Mouse (Mus musculus) lung, embryonic 16.5 days (tissue): ENCODE measurements at regions not wholly inside any gene's neighbourhood (a gene's known extent, or its start where the extent isn't known, plus 50 kb on each side); places are given as distances from the start of the nearest gene placed in this dataset.

Experiments used
- ATAC-seq: fragments of 200-750 bp; cut with Nextera tagmentation; 2 replicates; pipeline ENCODE4 v1.8.0; 2017; ENCODE audit warnings: low read depth, mild to moderate bottlenecking, moderate library complexity
- H3K27ac ChIP-seq: fragments of 300-500 bp; sonication (generic); 2 replicates; pipeline ENCODE4 v1.5.1; 2014; ENCODE audit warnings: mild to moderate bottlenecking, control low read depth, low read length
- H3K27me3 ChIP-seq: fragments of 300-500 bp; sonication (generic); 2 replicates; pipeline ENCODE4 v1.6.1; 2014; ENCODE audit warnings: low read depth, low read length, mixed read lengths; ENCODE audit not compliant: control insufficient read depth, insufficient read depth
- H3K36me3 ChIP-seq: fragments of 300-500 bp; sonication (generic); 2 replicates; pipeline ENCODE4 v1.6.1; 2014; ENCODE audit warnings: low read length; ENCODE audit not compliant: control insufficient read depth, insufficient read depth
- H3K4me1 ChIP-seq: fragments of 300-500 bp; sonication (generic); replicated peaks from 2 replicates; pipeline ENCODE4 v1.6.1; 2014; ENCODE audit warnings: low read length, mixed read lengths; ENCODE audit not compliant: control insufficient read depth, insufficient read depth
- H3K4me2 ChIP-seq: fragments of 300-500 bp; sonication (generic); 2 replicates; pipeline ENCODE4 v1.6.1; 2014; ENCODE audit warnings: low read depth, low read length, control low read depth
- H3K4me3 ChIP-seq: fragments of 300-500 bp; sonication (generic); 2 replicates; pipeline ENCODE4 v1.5.1; 2014; ENCODE audit warnings: mild to moderate bottlenecking, low read length, control low read depth
- H3K9ac ChIP-seq: fragments of 300-500 bp; sonication (generic); 2 replicates; pipeline ENCODE4 v1.6.1; 2014; ENCODE audit warnings: low read length, control low read depth
- H3K9me3 ChIP-seq: fragments of 300-500 bp; sonication (generic); 2 replicates; pipeline ENCODE4 v1.6.1; 2016; ENCODE audit warnings: low read length; ENCODE audit not compliant: control insufficient read depth
- WGBS: fragments of 180-500 bp; shearing (Covaris S2); extraction: QIAGEN DNeasy Blood & Tissue Kit; methylation state at CpG from one replicate; pipeline ENCODE4 v1.1.7; 2014; 5-methylcytosine and 5-hydroxymethylcytosine counted together

DNA sequence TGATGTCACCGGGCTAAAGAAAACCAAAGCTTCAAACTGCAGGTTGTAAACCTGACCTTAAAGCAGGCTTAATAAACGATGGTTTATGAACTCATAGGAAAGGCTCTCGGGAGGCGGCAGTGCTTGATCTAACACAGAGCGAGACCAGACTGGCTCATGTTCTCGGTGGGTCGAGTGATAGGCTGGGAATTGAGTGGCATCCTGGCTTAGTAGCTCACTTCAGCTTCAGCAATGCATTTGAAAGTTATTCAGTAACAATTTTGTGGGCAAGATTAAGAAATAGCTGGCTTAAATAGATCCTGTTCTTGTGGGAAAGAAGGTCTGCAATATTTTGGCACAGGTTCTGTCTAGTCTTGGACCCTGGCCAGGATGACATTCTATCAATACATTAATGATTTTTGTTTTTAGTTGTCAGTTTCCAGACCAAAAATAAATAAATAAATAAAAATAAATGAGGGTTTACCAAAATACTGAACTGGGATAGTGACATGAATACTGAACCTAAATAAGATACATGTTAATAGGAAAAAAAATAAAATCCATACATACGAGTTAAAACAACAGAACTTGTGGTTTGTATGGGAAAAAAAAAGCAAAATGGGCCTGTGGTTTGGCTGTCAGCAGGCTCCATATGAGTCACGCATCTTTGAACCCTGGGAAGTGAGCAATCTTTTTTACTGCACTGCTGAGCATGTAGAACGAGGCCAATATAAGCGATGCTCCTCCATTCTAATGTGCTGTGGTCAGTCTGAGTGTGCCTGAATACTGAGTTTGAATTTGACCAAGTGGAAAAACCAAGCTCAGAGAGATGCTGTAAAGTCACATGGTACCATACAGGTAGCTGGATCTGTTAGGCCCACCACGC lies 68.7 kb upstream of the Ddit4l start:
- no peak for ATAC-seq
- H3K27ac ChIP-seq: no peak overlapping the region

DNA sequence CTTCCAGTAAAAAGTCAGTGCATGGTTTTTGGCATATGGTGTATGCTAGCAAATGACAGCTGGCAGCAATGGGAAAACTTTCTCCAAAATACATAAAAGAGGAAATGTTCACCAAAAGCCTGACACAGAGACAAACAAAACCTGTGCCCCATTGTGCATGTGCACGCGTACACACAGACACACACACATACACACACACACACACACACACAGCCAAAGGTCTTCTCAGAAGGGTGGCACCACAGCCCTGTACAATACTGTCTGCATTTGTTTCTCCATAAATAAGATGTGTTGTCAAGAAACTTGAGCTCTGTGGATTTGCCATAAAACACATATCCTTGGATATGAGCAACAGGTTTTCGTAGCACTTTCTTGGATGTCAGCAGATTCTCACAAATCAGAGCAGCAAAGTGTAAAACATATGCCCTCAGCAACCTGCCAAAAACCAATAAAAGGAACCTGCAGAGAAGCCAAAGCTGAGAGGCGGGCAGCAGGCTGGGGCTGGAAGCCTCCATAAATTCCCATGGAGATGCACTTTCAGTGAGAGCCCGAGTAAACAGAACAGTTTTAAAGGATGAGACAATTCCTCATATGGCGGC lies 60.5 kb upstream of the Ddit4l start:
- no peak overlapping the region for H3K9ac ChIP-seq
- H3K9me3 ChIP-seq: no peaks in the 10 kb centered on the region
- H3K4me3 ChIP-seq: no peak overlapping the region
- H3K4me1 ChIP-seq: no peaks in the 10 kb centered on the region; the same call in 1 of the 2 replicates
- H3K27ac ChIP-seq: no peak overlapping the region
- ATAC-seq: no peak
- H3K27me3 ChIP-seq: no peaks in the 10 kb centered on the region
- H3K4me2 ChIP-seq: no peak overlapping the region
- WGBS: 69% methylated on average over 6 of the region's 6 CpGs
- H3K36me3 ChIP-seq: no peaks in the 10 kb centered on the region

More for the DNA sequence above, 68.7 kb upstream of the Ddit4l start:
- Histone ChIP-seq H3K9me3 (no peaks in the 10 kb centered on the region), H3K4me3 (no peak overlapping the region), H3K9ac (no peak overlapping the region), H3K27me3 (no peaks in the 10 kb centered on the region), H3K4me1 (no peaks in the 10 kb centered on the region; the same call in 1 of the 2 replicates), H3K4me2 (no peak overlapping the region), H3K36me3 (no peaks in the 10 kb centered on the region)
- 55% methylated on average over 12 of the region's 12 CpGs for WGBS

DNA sequence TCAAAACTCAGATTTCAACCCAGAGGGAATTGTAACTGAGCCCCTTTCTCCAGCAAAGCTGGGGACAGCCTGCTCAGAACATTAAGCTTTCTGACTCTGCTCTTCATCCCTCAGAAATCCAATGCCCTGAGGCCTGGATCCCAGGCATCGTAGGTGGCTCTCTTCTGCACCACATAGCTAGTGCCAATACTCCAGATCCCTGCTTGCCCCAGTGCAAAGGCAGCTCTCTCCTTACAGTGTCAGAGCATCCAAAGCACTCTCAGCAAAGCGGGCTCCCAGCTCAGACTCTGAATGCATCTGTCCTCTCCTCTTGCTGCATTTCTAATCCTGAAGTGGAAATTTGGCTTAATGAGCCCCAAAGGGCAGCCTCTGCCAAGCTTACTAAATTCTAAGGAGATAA lies 59.4 kb upstream of the Ddit4l start:
- no peak overlapping the region for H3K4me2 ChIP-seq
- ATAC-seq: no peak
- H3K9ac ChIP-seq: no peak overlapping the region
- no peaks in the 10 kb centered on the region for H3K9me3 ChIP-seq
- H3K27me3 ChIP-seq: no peaks in the 10 kb centered on the region
- no peaks in the 10 kb centered on the region; the same call in 1 of the 2 replicates for H3K4me1 ChIP-seq
- WGBS: 77% methylated on average over 2 of the region's 2 CpGs
- no peaks in the 10 kb centered on the region for H3K36me3 ChIP-seq
- H3K4me3 ChIP-seq: no peak overlapping the region
- no peak overlapping the region for H3K27ac ChIP-seq

DNA sequence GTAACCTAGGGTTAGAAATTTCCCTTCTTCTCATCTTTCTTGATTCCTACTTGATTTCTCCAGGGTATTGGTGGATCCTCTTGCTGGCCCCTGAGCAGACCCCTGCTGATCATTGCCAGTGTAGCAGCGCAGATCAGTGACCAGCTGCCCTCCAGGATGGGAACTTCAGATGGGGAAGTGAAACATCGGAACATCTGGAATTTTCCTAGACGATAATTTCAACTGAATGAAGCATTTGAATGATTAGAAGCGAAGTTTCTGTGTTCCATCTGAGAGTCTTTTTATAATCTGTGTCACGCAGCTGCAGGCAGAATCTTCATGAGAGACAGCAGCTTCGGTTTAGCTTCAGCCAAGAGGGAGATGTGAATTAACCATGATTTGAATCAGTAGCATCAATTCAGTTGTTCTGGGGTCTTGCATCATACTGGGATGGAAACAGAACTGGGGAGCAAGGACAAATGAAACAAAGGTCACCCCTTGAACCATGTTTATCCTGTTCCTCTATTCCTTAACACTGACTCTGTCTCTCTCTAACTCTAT lies 57.8 kb upstream of the Ddit4l start:
- Histone ChIP-seq H3K4me3 (no peak overlapping the region), H3K9me3 (no peaks in the 10 kb centered on the region), H3K27me3 (no peaks in the 10 kb centered on the region), H3K27ac (no peak overlapping the region), H3K4me2 (no peak overlapping the region), H3K4me1 (no peaks in the 10 kb centered on the region; the same call in 1 of the 2 replicates), H3K36me3 (no peaks in the 10 kb centered on the region), H3K9ac (no peak overlapping the region)
- no peak for ATAC-seq
- 80% methylated on average over 6 of the region's 6 CpGs for WGBS

DNA sequence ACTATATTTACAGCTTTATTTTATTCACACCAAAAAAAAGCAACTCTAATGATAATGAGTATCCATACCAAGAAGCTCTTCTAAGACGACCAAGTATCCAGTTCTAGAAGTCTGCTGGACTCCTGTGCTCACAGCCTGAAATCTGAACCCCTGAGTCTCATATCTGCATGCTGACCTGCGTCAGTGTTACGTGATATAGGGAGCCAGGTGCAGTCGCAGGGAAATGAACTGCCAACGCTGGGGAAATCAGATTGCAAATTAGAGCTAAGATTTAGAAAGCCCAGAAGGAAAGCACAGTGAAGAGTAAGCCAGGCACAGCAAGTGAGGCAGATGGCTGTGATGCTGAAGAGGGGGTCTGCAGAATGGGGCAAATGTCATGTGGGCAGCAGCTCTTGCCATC lies 57.1 kb upstream of the Ddit4l start:
- no peak for ATAC-seq
- no peak overlapping the region for H3K4me2 ChIP-seq
- no peaks in the 10 kb centered on the region for H3K9me3 ChIP-seq
- H3K4me1 ChIP-seq: no peaks in the 10 kb centered on the region; the same call in 1 of the 2 replicates
- 46% methylated on average over 5 of the region's 5 CpGs for WGBS
- no peaks in the 10 kb centered on the region for H3K36me3 ChIP-seq
- no peak overlapping the region for H3K27ac ChIP-seq
- H3K9ac ChIP-seq: no peak overlapping the region
- H3K27me3 ChIP-seq: no peaks in the 10 kb centered on the region
- no peak overlapping the region for H3K4me3 ChIP-seq

DNA sequence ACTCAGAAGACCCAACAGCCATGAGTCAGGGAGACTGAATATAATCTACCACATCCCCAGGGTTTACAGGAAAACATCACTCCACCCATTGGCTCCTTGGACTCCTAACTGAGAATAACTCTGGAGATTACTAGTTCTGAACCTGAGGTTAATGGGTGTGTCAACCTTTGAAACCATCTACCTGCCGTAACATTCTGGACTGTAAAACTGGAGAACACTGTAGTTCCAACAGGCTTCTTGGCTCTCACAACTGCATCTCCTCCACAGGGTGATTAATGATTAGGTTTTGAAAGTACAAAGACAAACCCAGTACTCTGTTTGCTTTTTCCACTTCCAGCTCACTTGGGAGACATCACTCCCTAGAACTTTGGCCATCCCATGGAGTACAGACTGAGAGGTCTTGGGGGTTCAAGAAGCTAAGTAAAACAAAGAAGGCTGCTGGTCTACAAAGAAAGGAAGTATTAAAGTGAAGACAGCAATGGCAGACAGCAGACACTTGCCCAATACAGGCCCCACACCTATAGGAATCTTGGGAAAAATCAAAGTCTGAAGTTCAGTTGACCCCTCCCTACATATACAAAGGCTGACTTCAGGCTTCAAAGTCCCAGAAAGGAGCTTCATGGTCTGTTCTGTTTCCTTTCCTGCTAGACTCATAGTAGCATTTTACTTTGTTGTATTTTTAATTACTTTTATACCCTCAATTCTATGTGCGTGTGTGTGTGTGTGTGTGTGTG lies 52.7 kb upstream of the Ddit4l start:
- no peak overlapping the region for H3K9ac ChIP-seq
- 83% methylated on average over 2 of the region's 2 CpGs for WGBS
- no peak for ATAC-seq
- H3K4me3 ChIP-seq: no peak overlapping the region
- no peaks in the 10 kb centered on the region for H3K9me3 ChIP-seq
- H3K4me1 ChIP-seq: no peaks in the 10 kb centered on the region
- no peak overlapping the region for H3K4me2 ChIP-seq
- no peaks in the 10 kb centered on the region for H3K27me3 ChIP-seq
- H3K27ac ChIP-seq: no peak overlapping the region
- no peaks in the 10 kb centered on the region for H3K36me3 ChIP-seq
